Mouse (Mus musculus): ENCODE measurements at regions not wholly inside any gene's neighbourhood (a gene's known extent, or its start where the extent isn't known, plus 50 kb on each side); places are given as distances from the start of the nearest gene placed in this dataset.
"Not testable (repeated sequence)": the region's sequence is repeated elsewhere in the genome, so short reads cannot be mapped to it uniquely, and the experiment has no call there.

- 27% methylated on average over 3 of the region's 3 CpGs for WGBS
- Histone ChIP-seq H3K27ac (replicated peaks; ENCODE audit: insufficient read depth, low read depth, low read length) (no peak overlapping the region), H3K9ac (ENCODE audit: low read depth, low read length) (no peak overlapping the region), H3K4me1 (ENCODE audit: control insufficient read depth, insufficient read depth, low read length) (peaks cover 2% of the 10 kb centered on the region; the same call in 1 of the 2 replicates), H3K79me2 (ENCODE audit: control insufficient read depth, insufficient read depth, low read length) (no peaks in the 10 kb centered on the region), H3K27me3 (ENCODE audit: control insufficient read depth, insufficient read depth, low read length) (no peaks in the 10 kb centered on the region), H3K36me3 (ENCODE audit: control insufficient read depth, insufficient read depth, low read length) (no peaks in the 10 kb centered on the region), H3K4me3 (ENCODE audit: insufficient read depth, low read depth, low read length) (no peak overlapping the region)
- TF ChIP-seq POLR2A (IDR thresholded peaks at IDR 0.05; ENCODE audit: extremely low read depth, insufficient read depth, low read length) (no peak), CTCF (IDR thresholded peaks at IDR 0.05; ENCODE audit: low read depth, low read length) (no peak)
- peak; percentile 91 for DNase-seq (ENCODE audit: extremely low read depth, low read depth, low spot score)
Observed at GRCm38 (mm10) chr4:38334529-38335149, 1115.5 kb upstream of the 1700009N14Rik start.

GRCm38 (mm10) chr4:38335156-38335555, 1114.9 kb upstream of the 1700009N14Rik start:
- Histone ChIP-seq H3K79me2 (ENCODE audit: control insufficient read depth, insufficient read depth, low read length) (no peaks in the 10 kb centered on the region), H3K27me3 (ENCODE audit: control insufficient read depth, insufficient read depth, low read length) (no peaks in the 10 kb centered on the region), H3K27ac (replicated peaks; ENCODE audit: insufficient read depth, low read depth, low read length) (no peak overlapping the region), H3K4me1 (ENCODE audit: control insufficient read depth, insufficient read depth, low read length) (peaks cover 2% of the 10 kb centered on the region; the same call in 1 of the 2 replicates), H3K36me3 (ENCODE audit: control insufficient read depth, insufficient read depth, low read length) (no peaks in the 10 kb centered on the region), H3K9ac (ENCODE audit: low read depth, low read length) (no peak overlapping the region), H3K4me3 (ENCODE audit: insufficient read depth, low read depth, low read length) (no peak overlapping the region)
- no peak for DNase-seq (ENCODE audit: extremely low read depth, low read depth, low spot score)
- TF ChIP-seq POLR2A (IDR thresholded peaks at IDR 0.05; ENCODE audit: extremely low read depth, insufficient read depth, low read length) (no peak), CTCF (IDR thresholded peaks at IDR 0.05; ENCODE audit: low read depth, low read length) (no peak)
- WGBS: 11% methylated on average over 1 of the region's 1 CpGs

- no peak for DNase-seq (ENCODE audit: extremely low read depth, low read depth, low spot score)
- TF ChIP-seq POLR2A (IDR thresholded peaks at IDR 0.05; ENCODE audit: extremely low read depth, insufficient read depth, low read length): no peak
- TF ChIP-seq CTCF (IDR thresholded peaks at IDR 0.05; ENCODE audit: low read depth, low read length): no peak
- H3K9ac ChIP-seq (ENCODE audit: low read depth, low read length): no peak overlapping the region
Observed at GRCm38 (mm10) chr4:38371047-38371446, 1079.0 kb upstream of the 1700009N14Rik start.

GRCm38 (mm10) chr4:38381916-38382315, 1068.2 kb upstream of the 1700009N14Rik start:
- Histone ChIP-seq H3K79me2 (ENCODE audit: control insufficient read depth, insufficient read depth, low read length) (no peaks in the 10 kb centered on the region), H3K9ac (ENCODE audit: low read depth, low read length) (no peak overlapping the region), H3K4me3 (ENCODE audit: insufficient read depth, low read depth, low read length) (no peak overlapping the region), H3K4me1 (ENCODE audit: control insufficient read depth, insufficient read depth, low read length) (no peaks in the 10 kb centered on the region), H3K27me3 (ENCODE audit: control insufficient read depth, insufficient read depth, low read length) (no peaks in the 10 kb centered on the region), H3K36me3 (ENCODE audit: control insufficient read depth, insufficient read depth, low read length) (no peaks in the 10 kb centered on the region), H3K27ac (replicated peaks; ENCODE audit: insufficient read depth, low read depth, low read length) (no peak overlapping the region)
- 83% methylated on average over 3 of the region's 3 CpGs for WGBS
- DNase-seq (ENCODE audit: extremely low read depth, low read depth, low spot score): no peak
- no peak for TF ChIP-seq CTCF (IDR thresholded peaks at IDR 0.05; ENCODE audit: low read depth, low read length)

More at GRCm38 (mm10) chr4:38371047-38371446, 1079.0 kb upstream of the 1700009N14Rik start:
- Histone ChIP-seq H3K4me3 (ENCODE audit: insufficient read depth, low read depth, low read length) (no peak overlapping the region), H3K27ac (replicated peaks; ENCODE audit: insufficient read depth, low read depth, low read length) (no peak overlapping the region), H3K27me3 (ENCODE audit: control insufficient read depth, insufficient read depth, low read length) (no peaks in the 10 kb centered on the region), H3K79me2 (ENCODE audit: control insufficient read depth, insufficient read depth, low read length) (no peaks in the 10 kb centered on the region), H3K36me3 (ENCODE audit: control insufficient read depth, insufficient read depth, low read length) (no peaks in the 10 kb centered on the region), H3K4me1 (ENCODE audit: control insufficient read depth, insufficient read depth, low read length) (no peaks in the 10 kb centered on the region)
- WGBS: 73% methylated on average over 1 of the region's 1 CpGs

- Histone ChIP-seq H3K4me3 (ENCODE audit: insufficient read depth, low read depth, low read length) (no peak overlapping the region), H3K4me1 (ENCODE audit: control insufficient read depth, insufficient read depth, low read length) (no peaks in the 10 kb centered on the region), H3K79me2 (ENCODE audit: control insufficient read depth, insufficient read depth, low read length) (no peaks in the 10 kb centered on the region), H3K36me3 (ENCODE audit: control insufficient read depth, insufficient read depth, low read length) (no peaks in the 10 kb centered on the region), H3K9ac (ENCODE audit: low read depth, low read length) (no peak overlapping the region), H3K27me3 (ENCODE audit: control insufficient read depth, insufficient read depth, low read length) (no peaks in the 10 kb centered on the region), H3K27ac (replicated peaks; ENCODE audit: insufficient read depth, low read depth, low read length) (no peak overlapping the region)
- no peak for DNase-seq (ENCODE audit: extremely low read depth, low read depth, low spot score)
- TF ChIP-seq POLR2A (IDR thresholded peaks at IDR 0.05; ENCODE audit: extremely low read depth, insufficient read depth, low read length) (no peak), CTCF (IDR thresholded peaks at IDR 0.05; ENCODE audit: low read depth, low read length) (no peak)
Observed at GRCm38 (mm10) chr4:38396635-38397034, 1053.5 kb upstream of the 1700009N14Rik start.

- H3K79me2 ChIP-seq (ENCODE audit: control insufficient read depth, insufficient read depth, low read length); H3K4me3 ChIP-seq (ENCODE audit: insufficient read depth, low read depth, low read length); H3K4me1 ChIP-seq (ENCODE audit: control insufficient read depth, insufficient read depth, low read length); H3K27me3 ChIP-seq (ENCODE audit: control insufficient read depth, insufficient read depth, low read length); H3K27ac ChIP-seq (replicated peaks; ENCODE audit: insufficient read depth, low read depth, low read length); DNase-seq (ENCODE audit: extremely low read depth, low read depth, low spot score); H3K36me3 ChIP-seq (ENCODE audit: control insufficient read depth, insufficient read depth, low read length); H3K9ac ChIP-seq (ENCODE audit: low read depth, low read length): not testable (repeated sequence)
Observed at GRCm38 (mm10) chr4:38435326-38435725, 1014.8 kb upstream of the 1700009N14Rik start.
